Mouse (Mus musculus): ENCODE data around the gene Fgd4.

DNA sequence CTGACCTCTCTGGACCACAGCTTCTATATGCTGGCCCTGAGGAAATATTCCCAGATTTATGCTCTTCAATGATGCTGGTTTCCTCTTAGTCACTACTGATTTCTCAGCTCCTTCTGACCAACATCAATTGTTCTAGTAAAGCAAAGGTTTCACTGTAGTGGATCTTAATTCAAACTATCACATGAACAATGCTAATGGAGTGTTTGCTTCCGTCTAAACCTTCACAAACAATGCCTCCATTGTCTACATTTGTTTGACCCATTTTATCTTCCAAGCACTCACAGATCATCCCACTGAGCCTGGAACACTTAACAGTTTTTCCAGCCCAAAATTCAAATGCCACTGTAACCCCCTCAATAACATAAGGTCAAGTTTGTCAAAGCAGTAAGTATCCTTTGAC lies 33.6 kb downstream of the Fgd4 start:
- no peak for TF ChIP-seq POLR2A (IDR thresholded peaks at IDR 0.05; ENCODE audit: insufficient read depth, low read length)
- TF ChIP-seq CTCF (IDR thresholded peaks at IDR 0.05; ENCODE audit: low read depth, low read length) = no peak

All from ES-Bruce4 (cell line).